Mouse (Mus musculus) hindbrain, embryonic 11.5 days (tissue): ENCODE data around the gene Ppbp. TPM values are rescaled to one million over a fixed set of nuclear protein-coding genes. Genes with fewer than 3 reads are reported as not detected.

Experiments used
- ATAC-seq: fragments of 200-750 bp; cut with Nextera tagmentation; 2 replicates; pipeline ENCODE4 v1.8.0; 2017; ENCODE audit warnings: mild to moderate bottlenecking, moderate TSS enrichment, moderate library complexity; ENCODE audit not compliant: low FRiP score
- DNase-seq: peaks from one replicate; pipeline ENCODE4 v3.0.0-alpha.2; 2015; ENCODE audit warnings: low spot score
- H3K27ac ChIP-seq: fragments of 300-500 bp; sonication (generic); 2 replicates; pipeline ENCODE4 v1.5.1; 2014; ENCODE audit warnings: mild to moderate bottlenecking, low read depth, low read length
- H3K27me3 ChIP-seq: fragments of 300-500 bp; sonication (generic); 2 replicates; pipeline ENCODE4 v1.6.1; 2014; ENCODE audit warnings: mild to moderate bottlenecking, low read length, moderate library complexity, mixed read lengths; ENCODE audit not compliant: control insufficient read depth, insufficient read depth
- H3K36me3 ChIP-seq: fragments of 300-500 bp; sonication (generic); 2 replicates; pipeline ENCODE4 v1.6.1; 2014; ENCODE audit warnings: mild to moderate bottlenecking, low read length, moderate library complexity, mixed read lengths; ENCODE audit not compliant: control insufficient read depth, insufficient read depth
- H3K4me1 ChIP-seq: fragments of 300-500 bp; sonication (generic); replicated peaks from 2 replicates; pipeline ENCODE4 v1.6.1; 2014; ENCODE audit warnings: low read length, mixed read lengths; ENCODE audit not compliant: control insufficient read depth, insufficient read depth
- H3K4me2 ChIP-seq: fragments of 300-500 bp; sonication (generic); replicated peaks from 2 replicates; pipeline ENCODE4 v1.6.1; 2014; ENCODE audit warnings: mild to moderate bottlenecking, low read depth, low read length
- H3K4me3 ChIP-seq: fragments of 300-500 bp; sonication (generic); 2 replicates; pipeline ENCODE4 v1.5.1; 2014; ENCODE audit warnings: low read depth, low read length
- H3K9ac ChIP-seq: fragments of 300-500 bp; sonication (generic); 2 replicates; pipeline ENCODE4 v1.6.1; 2014; ENCODE audit warnings: low read depth, low read length
- H3K9me3 ChIP-seq: fragments of 300-500 bp; sonication (generic); 2 replicates; pipeline ENCODE4 v1.6.1; 2016; ENCODE audit warnings: low read length; ENCODE audit not compliant: control insufficient read depth
- WGBS: fragments of 180-500 bp; shearing (Covaris S2); extraction: QIAGEN DNeasy Blood & Tissue Kit; methylation state at CpG from one replicate; pipeline ENCODE4 v1.1.7; 2014; 5-methylcytosine and 5-hydroxymethylcytosine counted together
- polyA plus RNA-seq: library from polyadenylated mRNA; unstranded; fragments of >200 nt; fragmentation: Nextera tagmentation; extraction: Ambion mirVana; gene quantifications from 2 replicates; pipeline ENCODE4 v1.2.1, GENCODE M21; 2014

The Ppbp gene
- polyA plus RNA-seq, 1 experiment from 2014 or later: 20.7 TPM

- Histone ChIP-seq H3K36me3 (no peaks in the 10 kb centered on the region), H3K27ac (no peak overlapping the region), H3K4me1 (no peaks in the 10 kb centered on the region), H3K27me3 (peaks cover 8% of the 10 kb centered on the region; the same call in 1 of the 2 replicates), H3K4me3 (no peak overlapping the region), H3K4me2 (no peak overlapping the region), H3K9ac (no peak overlapping the region), H3K9me3 (no peaks in the 10 kb centered on the region)
- no peak for DNase-seq
- no peak for ATAC-seq
- WGBS: 50% methylated on average over 4 of the region's 4 CpGs
Observed at GRCm38 (mm10) chr5:90760303-90760702, 8.0 kb upstream of the Ppbp start.

GRCm38 (mm10) chr5:90760844-90761243 is 7.5 kb upstream of the Ppbp start:
- H3K9me3 ChIP-seq: no peaks in the 10 kb centered on the region
- H3K4me2 ChIP-seq: no peak overlapping the region
- 92% methylated on average over 2 of the region's 2 CpGs for WGBS
- no peak overlapping the region for H3K4me3 ChIP-seq
- H3K4me1 ChIP-seq: no peaks in the 10 kb centered on the region
- ATAC-seq (no peak), DNase-seq (no peak)
- no peak overlapping the region for H3K9ac ChIP-seq
- peaks cover 8% of the 10 kb centered on the region; the same call in 1 of the 2 replicates for H3K27me3 ChIP-seq
- no peaks in the 10 kb centered on the region for H3K36me3 ChIP-seq
- H3K27ac ChIP-seq: no peak overlapping the region

- no peaks in the 10 kb centered on the region for H3K36me3 ChIP-seq
- H3K9me3 ChIP-seq: no peaks in the 10 kb centered on the region
- no peak for ATAC-seq
- H3K4me3 ChIP-seq: no peak overlapping the region
- no peak overlapping the region for H3K27ac ChIP-seq
- H3K4me1 ChIP-seq: no peaks in the 10 kb centered on the region
- peaks cover 8% of the 10 kb centered on the region; the same call in 1 of the 2 replicates for H3K27me3 ChIP-seq
- no peak overlapping the region for H3K4me2 ChIP-seq
- no peak for DNase-seq
- H3K9ac ChIP-seq: no peak overlapping the region
- WGBS: 96% methylated on average over 3 of the region's 3 CpGs
Observed at GRCm38 (mm10) chr5:90761834-90762233, 6.5 kb upstream of the Ppbp start.

GRCm38 (mm10) chr5:90763912-90764665 is 4.2 kb upstream of the Ppbp start:
- ATAC-seq: no peak
- H3K4me3 ChIP-seq: no peak overlapping the region
- 77% methylated on average over 12 of the region's 12 CpGs for whole genome bisulfite sequencing

GRCm38 (mm10) chr5:90765821-90766606 is 2.3 kb upstream of the Ppbp start:
- H3K4me3 ChIP-seq: no peak overlapping the region

More at GRCm38 (mm10) chr5:90763912-90764665, 4.2 kb upstream of the Ppbp start:
- H3K4me1 ChIP-seq: no peaks in the 10 kb centered on the region
- no peak overlapping the region for H3K27ac ChIP-seq
- no peaks in the 10 kb centered on the region for H3K36me3 ChIP-seq
- no peak overlapping the region for H3K9ac ChIP-seq
- no peaks in the 10 kb centered on the region for H3K9me3 ChIP-seq
- DNase-seq: no peak
- peaks cover 6% of the 10 kb centered on the region; the same call in 1 of the 2 replicates for H3K27me3 ChIP-seq
- H3K4me2 ChIP-seq: no peak overlapping the region

GRCm38 (mm10) chr5:90771369-90771768 is 3.1 kb downstream of the Ppbp start:
- DNase-seq (no peak), ATAC-seq (no peak)
- no peak overlapping the region for H3K27ac ChIP-seq
- H3K4me2 ChIP-seq: no peak overlapping the region
- no peaks in the 10 kb centered on the region for H3K27me3 ChIP-seq
- H3K36me3 ChIP-seq: no peaks in the 10 kb centered on the region
- H3K9me3 ChIP-seq: no peaks in the 10 kb centered on the region
- WGBS: 80% methylated on average over 3 of the region's 3 CpGs
- no peaks in the 10 kb centered on the region for H3K4me1 ChIP-seq
- no peak overlapping the region for H3K9ac ChIP-seq
- no peak overlapping the region for H3K4me3 ChIP-seq

More at GRCm38 (mm10) chr5:90765821-90766606, 2.3 kb upstream of the Ppbp start:
- no peaks in the 10 kb centered on the region for H3K4me1 ChIP-seq
- no peak overlapping the region for H3K27ac ChIP-seq
- ATAC-seq (no peak), DNase-seq (no peak)
- H3K4me2 ChIP-seq: no peak overlapping the region
- H3K27me3 ChIP-seq: no peaks in the 10 kb centered on the region
- no peaks in the 10 kb centered on the region for H3K9me3 ChIP-seq
- no peaks in the 10 kb centered on the region for H3K36me3 ChIP-seq
- no peak overlapping the region for H3K9ac ChIP-seq
- 74% methylated on average over 8 of the region's 8 CpGs for WGBS

GRCm38 (mm10) chr5:90771880-90772653 is 3.7 kb downstream of the Ppbp start, which contains the start of gene Pf4:
Pf4 (plus strand) TSS chr5:90772435.
- no peaks in the 10 kb centered on the region for H3K27me3 ChIP-seq
- H3K4me3 ChIP-seq: no peak within 1 kb of the TSS
- WGBS: 88% methylated on average over 16 of the region's 16 CpGs
- ATAC-seq: no peak
- no peaks in the 10 kb centered on the region for H3K9me3 ChIP-seq
- H3K36me3 ChIP-seq: no peaks in the 10 kb centered on the region
- DNase-seq: no peak
- no peak within 1 kb of the TSS for H3K9ac ChIP-seq
- no peak within 1 kb of the TSS for H3K27ac ChIP-seq
- H3K4me1 ChIP-seq: no peaks in the 10 kb centered on the region
- H3K4me2 ChIP-seq: no peak within 1 kb of the TSS

- H3K4me1 ChIP-seq: no peaks in the 10 kb centered on the region
- no peaks in the 10 kb centered on the region for H3K27me3 ChIP-seq
- DNase-seq (no peak), ATAC-seq (no peak)
- H3K4me3 ChIP-seq: no peak overlapping the region
- no peak overlapping the region for H3K9ac ChIP-seq
- no peaks in the 10 kb centered on the region for H3K36me3 ChIP-seq
- 94% methylated on average over 5 of the region's 5 CpGs for WGBS
- H3K9me3 ChIP-seq: no peaks in the 10 kb centered on the region
- no peak overlapping the region for H3K4me2 ChIP-seq
- no peak overlapping the region for H3K27ac ChIP-seq
Observed at GRCm38 (mm10) chr5:90775562-90775961, 7.2 kb downstream of the Ppbp start.
